14 mouse cellular contexts compared by ENCODE assay signal in the genomic region with DNA sequence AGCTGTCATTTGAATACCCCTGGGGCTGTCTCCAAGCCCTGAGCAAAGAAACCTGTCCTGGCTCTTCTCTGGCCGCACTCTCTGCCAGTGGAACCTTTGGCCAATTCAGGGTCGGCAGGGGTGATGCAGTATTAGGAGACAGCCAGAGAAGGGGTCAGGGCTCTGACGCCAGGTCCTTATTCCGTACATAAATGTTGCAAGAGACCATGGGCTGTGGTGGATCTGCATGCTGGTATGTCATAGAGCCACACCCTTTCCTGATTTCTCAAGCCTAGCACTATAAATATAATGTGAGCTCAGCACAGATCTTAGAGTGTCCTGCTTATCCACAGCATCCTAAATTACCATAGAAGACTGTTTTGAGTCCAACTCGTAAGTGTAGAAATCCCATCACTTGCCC.
DNase-seq lines count a peak whose midpoint lies in the region; ATAC-seq and TF ChIP-seq lines count a peak whose summit lies in the region.
"Had no signal": no experiment of that assay in that cellular context is flagged by ENCODE, and none has a peak within 500 bp of the region (broad histone marks: within the 10 kb centered on the region; RNA-seq: fewer than 3 reads in every experiment).

No protein-coding gene starts in this region.

- 61% methylated on average over 5 of the region's 5 CpGs for WGBS in heart, embryonic 12.5 days
- 44% methylated on average over 5 of the region's 5 CpGs for WGBS in liver, postnatal 0 days (ENCODE audit: insufficient replicate concordance)
- WGBS in intestine, postnatal 0 days: 74% methylated on average over 5 of the region's 5 CpGs

- peak overlapping the region; percentile 53 for H3K27ac ChIP-seq in heart, embryonic 12.5 days (ENCODE audit: poor library complexity, severe bottlenecking)
- H3K27ac ChIP-seq in liver, postnatal 0 days (ENCODE audit: low read depth): no peak overlapping the region
- no peak overlapping the region for H3K27ac ChIP-seq in intestine, postnatal 0 days (ENCODE audit: low read depth, low read length)
- H3K27ac ChIP-seq: hindbrain, postnatal 0 days; liver, embryonic 12.5 days had no signal

- H3K9ac ChIP-seq in heart, embryonic 12.5 days: no peak overlapping the region
- no peak overlapping the region for H3K9ac ChIP-seq in liver, postnatal 0 days (replicated peaks)
- H3K9ac ChIP-seq in intestine, postnatal 0 days (ENCODE audit: low read depth, low read length): no peak overlapping the region
- H3K9ac ChIP-seq: liver, embryonic 12.5 days; stomach, embryonic 15.5 days had no signal

- H3K4me2 ChIP-seq in heart, embryonic 12.5 days: no peak overlapping the region
- no peak overlapping the region for H3K4me2 ChIP-seq in liver, postnatal 0 days (ENCODE audit: low read depth, low read length)
- no peak overlapping the region for H3K4me2 ChIP-seq in intestine, postnatal 0 days (replicated peaks; ENCODE audit: low read depth)
- H3K4me2 ChIP-seq: liver, embryonic 12.5 days; stomach, embryonic 15.5 days had no signal

- TF ChIP-seq EP300 in liver, postnatal 0 days (IDR thresholded peaks at IDR 0.05; ENCODE audit: low read depth): no peak

- no peaks in the 10 kb centered on the region for H3K9me3 ChIP-seq in heart, embryonic 12.5 days (replicated peaks)
- H3K9me3 ChIP-seq in liver, postnatal 0 days (ENCODE audit: low read length): no peaks in the 10 kb centered on the region
- H3K9me3 ChIP-seq in intestine, postnatal 0 days (ENCODE audit: control insufficient read depth): no peaks in the 10 kb centered on the region
- H3K9me3 ChIP-seq: liver, embryonic 12.5 days; stomach, embryonic 15.5 days had no signal

- no peak overlapping the region for H3K4me3 ChIP-seq in heart, embryonic 12.5 days
- H3K4me3 ChIP-seq in liver, postnatal 0 days (ENCODE audit: low read depth, low read length): no peak overlapping the region
- no peak overlapping the region for H3K4me3 ChIP-seq in intestine, postnatal 0 days (ENCODE audit: low read depth, low read length)
- H3K4me3 ChIP-seq: liver, embryonic 12.5 days; stomach, embryonic 15.5 days had no signal

- DNase-seq in heart, postnatal 10 days: no peak
- no peak for DNase-seq in liver, postnatal 0 days
- DNase-seq in liver: no peak
- peak; percentile 41 for DNase-seq in lung, postnatal 10 days
- DNase-seq in adipocyte (ENCODE audit: low spot score): no peak
- DNase-seq in thymus, postnatal 10 days (ENCODE audit: low spot score in 2 of 2): no peak
- DNase-seq: layer of hippocampus, adult 9-11 months; retina, postnatal 1 day had no signal

- H3K27me3 ChIP-seq in heart, embryonic 12.5 days (replicated peaks): 0 out of 2 replicates have a peak, but pooled peaks cover 3% of the 10 kb centered on the region
- no peaks in the 10 kb centered on the region for H3K27me3 ChIP-seq in liver, postnatal 0 days (ENCODE audit: insufficient read depth, low read length)
- no peaks in the 10 kb centered on the region for H3K27me3 ChIP-seq in intestine, postnatal 0 days (replicated peaks; ENCODE audit: control insufficient read depth, insufficient read depth, low read length)
- H3K27me3 ChIP-seq: CH12.LX; liver, embryonic 12.5 days; stomach, embryonic 15.5 days had no signal

- no peaks in the 10 kb centered on the region for H3K36me3 ChIP-seq in heart, embryonic 12.5 days
- H3K36me3 ChIP-seq in liver, postnatal 0 days (replicated peaks; ENCODE audit: insufficient read depth, low read length): no peaks in the 10 kb centered on the region
- no peaks in the 10 kb centered on the region for H3K36me3 ChIP-seq in intestine, postnatal 0 days (ENCODE audit: control insufficient read depth, insufficient read depth)
- H3K36me3 ChIP-seq: liver, embryonic 12.5 days; stomach, embryonic 15.5 days had no signal

- intact Hi-C loops in heart, postnatal 10 days (cut with DNase I): no loop called here

- TF ChIP-seq CTCF in liver, postnatal 0 days (IDR thresholded peaks at IDR 0.05; ENCODE audit: low read depth): no peak
- TF ChIP-seq CTCF in intestine, postnatal 0 days (IDR thresholded peaks at IDR 0.05; ENCODE audit: low read depth): no peak

- no peak for ATAC-seq in heart, embryonic 12.5 days (ENCODE audit: insufficient number of reproducible peaks, low FRiP score)
- ATAC-seq in liver, postnatal 0 days: peak; percentile 29; the same call in 1 of the 2 replicates
- no peak for ATAC-seq in intestine, postnatal 0 days
- ATAC-seq: hindbrain, postnatal 0 days had no signal

- peaks cover 58% of the 10 kb centered on the region for H3K4me1 ChIP-seq in heart, embryonic 12.5 days (replicated peaks)
- H3K4me1 ChIP-seq in liver, postnatal 0 days (ENCODE audit: insufficient read depth): peaks cover 12% of the 10 kb centered on the region
- no peaks in the 10 kb centered on the region; the same call in 1 of the 2 replicates for H3K4me1 ChIP-seq in intestine, postnatal 0 days (replicated peaks; ENCODE audit: control insufficient read depth, insufficient read depth, low read length)
